Mouse (Mus musculus): Measurements from ENCODE around the gene Trim45.

The Trim45 gene

GRCm38 (mm10) chr3:100932077-100932944 lies 10.3 kb downstream of the Trim45 start:
- DNase-seq = no peak

DNA sequence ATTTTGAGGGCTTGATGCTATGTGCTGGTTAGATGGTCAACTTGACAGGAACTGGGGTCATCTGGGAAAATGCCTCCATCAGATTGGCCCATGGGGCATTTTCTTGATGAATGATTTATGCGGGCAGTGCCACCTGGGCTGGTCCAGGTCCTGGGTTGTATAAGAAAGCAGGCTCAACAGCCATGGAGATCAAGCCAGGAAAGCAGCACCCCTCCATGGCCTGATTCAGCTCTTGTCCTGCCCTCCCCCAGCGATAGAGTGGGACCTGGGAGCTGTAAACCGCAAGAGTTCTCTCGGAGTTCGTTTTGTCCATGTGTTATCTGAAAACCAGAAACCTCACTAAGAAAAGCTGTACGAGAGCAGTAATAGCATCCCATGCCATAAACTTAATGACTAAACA lies 13.5 kb downstream of the Trim45 start:
- no peak for DNase-seq

DNA sequence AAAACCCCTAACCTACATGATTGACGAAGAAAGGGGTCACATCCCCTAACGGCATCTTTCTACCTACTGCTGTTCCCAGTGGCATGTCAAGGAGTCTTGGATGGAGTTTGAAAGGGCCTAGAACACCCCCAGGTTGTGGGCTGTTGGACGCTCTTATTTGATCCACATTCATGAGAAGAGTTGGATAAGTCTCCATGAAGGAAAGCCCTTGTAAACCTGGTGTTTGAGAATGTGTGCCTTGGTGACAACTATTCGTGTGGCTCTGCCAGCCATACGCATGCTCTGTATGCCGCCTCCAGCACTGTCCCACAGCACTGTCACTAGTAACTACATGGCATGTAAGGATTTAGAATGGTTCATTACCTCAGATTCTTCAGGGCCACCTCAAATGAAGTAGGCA lies 14.2 kb downstream of the Trim45 start:
- DNase-seq = no peak

DNA sequence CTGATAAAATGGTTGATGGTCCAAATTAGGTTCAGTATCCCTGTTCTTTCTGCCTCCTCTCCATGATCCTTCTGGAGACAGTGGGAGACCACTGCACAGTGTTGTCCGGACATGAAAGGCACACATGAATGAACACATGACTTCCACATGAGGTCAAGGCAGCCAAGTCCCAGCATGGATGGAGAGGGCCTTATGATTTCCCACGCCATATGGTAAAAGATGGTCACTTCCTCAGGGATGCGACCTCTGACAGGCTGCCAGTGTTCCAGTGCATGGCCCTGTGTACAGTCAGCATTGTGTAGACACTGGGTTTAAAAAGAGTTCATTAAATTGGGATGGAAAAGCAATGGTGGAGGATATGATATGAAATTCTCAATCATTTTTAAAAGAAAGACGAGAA lies 16.2 kb downstream of the Trim45 start:
- no peak for DNase-seq

GRCm38 (mm10) chr3:100940496-100941037 lies 18.6 kb downstream of the Trim45 start:
- peak; percentile 12 for DNase-seq

DNA sequence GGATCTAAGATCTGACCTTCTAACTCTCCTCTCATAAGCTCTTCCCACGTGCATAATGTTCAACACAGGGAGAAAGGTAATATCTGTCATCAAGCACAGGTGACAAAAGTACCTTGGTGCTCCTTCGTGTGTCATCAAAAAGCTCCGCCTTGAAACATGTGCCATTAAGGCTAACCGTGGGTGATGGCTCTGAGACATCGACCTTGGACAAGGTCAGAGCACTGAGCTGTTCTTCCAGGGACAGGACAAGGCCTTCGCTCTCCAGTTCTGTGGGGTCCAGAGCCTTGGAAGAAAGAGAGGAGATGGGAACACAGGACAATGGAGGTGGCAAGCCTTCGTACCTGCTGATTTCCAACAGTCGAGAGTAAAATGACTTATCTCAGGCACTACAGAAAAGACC lies 25.3 kb downstream of the Trim45 start:
- no peak for DNase-seq

- no peak for DNase-seq
These were observed 29.5 kb downstream of the Trim45 start for GRCm38 (mm10) chr3:100951531-100951930.

DNA sequence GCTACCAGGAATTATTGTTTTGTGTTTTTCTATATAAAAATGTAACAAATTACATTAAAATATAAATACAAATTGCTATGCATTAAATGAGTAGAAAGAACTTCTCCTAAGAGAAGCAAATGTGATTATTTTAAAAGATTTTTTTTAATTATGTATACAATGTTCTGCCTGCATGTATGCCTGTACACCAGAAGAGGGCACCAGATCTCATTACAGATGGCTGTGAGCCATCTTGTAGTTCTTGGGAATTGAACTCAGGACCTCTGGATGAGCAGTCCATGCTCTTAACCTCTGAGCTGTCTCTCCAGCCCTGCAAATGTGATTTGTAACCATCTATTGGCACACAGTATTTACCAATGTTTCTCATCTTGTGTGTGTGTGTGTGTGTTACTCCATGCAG lies 32.6 kb downstream of the Trim45 start:
- DNase-seq = no peak

DNA sequence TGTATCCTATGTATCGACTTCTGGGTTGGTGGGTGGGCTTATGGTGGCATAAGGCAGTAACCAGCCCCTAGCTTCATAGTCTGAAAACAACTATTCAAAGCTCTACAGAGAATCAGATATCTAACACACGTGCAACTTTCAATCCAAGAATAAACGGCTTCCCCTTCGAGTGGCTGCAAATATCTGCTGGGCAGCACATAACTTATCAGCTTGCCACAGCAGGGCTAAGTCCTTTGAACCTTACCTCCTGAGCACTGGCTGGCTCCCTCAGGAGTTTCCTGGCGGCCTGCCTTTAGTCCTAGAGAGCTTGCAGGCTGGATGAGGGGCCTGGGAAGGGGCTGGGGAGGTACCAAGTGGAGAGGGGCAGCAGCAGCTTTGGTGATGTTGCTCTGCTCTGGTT lies 39.0 kb downstream of the Trim45 start:
- DNase-seq = no peak

DNA sequence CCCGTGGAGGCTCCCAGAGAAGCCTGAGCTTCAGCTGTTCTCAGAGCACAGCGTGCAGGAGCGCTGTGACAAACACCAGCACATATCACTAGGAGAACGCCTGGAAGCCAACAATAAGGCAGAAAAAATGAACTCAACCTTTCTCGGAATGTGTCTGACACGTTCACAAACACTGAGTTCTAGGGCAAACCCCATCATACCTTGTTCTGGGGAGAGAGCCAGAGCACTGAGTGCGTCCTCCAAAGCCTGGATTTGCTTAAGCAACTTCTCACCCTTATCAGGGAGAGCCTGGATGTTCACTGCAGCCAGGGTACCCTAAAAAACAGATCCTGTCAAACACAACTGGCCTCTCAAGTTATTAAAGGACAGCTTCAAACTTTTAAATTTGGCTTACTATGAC lies 39.5 kb downstream of the Trim45 start:
- DNase-seq = no peak

GRCm38 (mm10) chr3:100963849-100964542 lies 42.0 kb downstream of the Trim45 start:
- peak; percentile 47 for DNase-seq

- DNase-seq = peak; percentile 95
These were observed 47.3 kb downstream of the Trim45 start, which contains the start of gene Ttf2 for GRCm38 (mm10) chr3:100969176-100969917. Ttf2 (minus strand) TSS chr3:100969663.

GRCm38 (mm10) chr3:100973906-100974305 lies 51.9 kb downstream of the Trim45 start:
- peak; percentile 33 for DNase-seq

- DNase-seq = no peak
These were observed 57.3 kb downstream of the Trim45 start for GRCm38 (mm10) chr3:100979290-100979689.
